Mouse (Mus musculus) cerebellum, adult 11 months (tissue): Measurements from ENCODE around the gene Itga9.
A peak's percentile ranks its signal among the peaks of the same experiment; 100 is the strongest.

Experiments used
- DNase-seq: peaks from one replicate; pipeline ENCODE4 v3.0.0; 2022

Itga9 gene

DNA sequence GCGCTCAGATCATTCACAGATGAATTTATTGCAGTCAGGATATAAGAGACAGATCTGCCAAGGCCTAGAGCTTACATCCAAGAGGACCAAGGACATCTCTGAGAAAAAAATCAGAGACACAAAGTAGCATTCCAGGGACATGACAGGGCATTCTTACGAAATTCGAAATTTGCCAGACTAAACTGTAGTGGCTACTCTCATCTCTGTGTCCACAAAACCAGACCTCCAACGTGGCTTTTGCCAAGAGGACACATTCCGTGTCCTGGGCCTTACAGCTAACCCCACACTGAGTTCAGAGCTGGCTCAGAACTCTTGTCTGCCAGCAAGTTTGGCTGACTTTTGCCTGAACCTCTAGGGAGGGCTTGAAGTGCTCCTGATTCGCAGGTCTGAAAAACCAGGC is 279.3 kb downstream of the Itga9 start:
- DNase-seq, result no peak

DNA sequence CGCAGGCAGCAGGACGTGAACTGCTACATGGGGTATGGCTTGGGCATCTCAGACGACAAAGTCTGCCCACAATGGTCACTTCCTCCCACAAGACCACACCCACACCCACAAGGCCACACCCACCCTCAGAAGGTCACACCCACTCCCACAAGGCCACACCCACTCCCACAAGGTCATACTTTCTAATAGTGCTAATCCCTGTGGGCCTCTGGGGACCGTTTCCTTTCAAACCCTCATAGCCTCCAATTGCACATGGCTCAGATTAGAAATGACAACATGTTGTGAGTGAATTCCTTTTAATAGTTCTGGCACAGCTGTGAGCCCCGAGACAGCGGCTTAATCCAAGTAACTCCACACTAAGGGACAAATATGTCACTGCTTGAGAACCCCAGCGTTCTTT is 280.7 kb downstream of the Itga9 start:
- no peak for DNase-seq

DNA sequence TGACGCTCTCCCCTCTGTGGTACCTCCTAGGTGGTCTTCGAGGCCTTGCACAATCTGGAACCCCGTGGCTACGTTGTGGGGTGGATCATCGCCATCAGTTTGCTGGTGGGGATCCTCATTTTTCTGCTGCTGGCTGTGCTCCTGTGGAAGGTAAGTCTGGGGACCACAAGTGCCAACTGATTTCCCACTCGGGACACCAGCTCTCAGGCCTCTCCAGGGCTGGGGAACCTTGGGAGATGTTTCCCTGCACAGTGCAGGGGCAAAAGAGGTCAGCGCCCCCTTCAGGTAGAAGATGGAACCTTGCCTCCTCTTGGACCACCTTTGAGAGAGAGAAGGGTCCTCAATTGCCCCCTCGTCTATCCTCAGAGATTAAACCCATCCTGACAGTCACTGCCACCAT is 281.2 kb downstream of the Itga9 start:
- no peak for DNase-seq

DNA sequence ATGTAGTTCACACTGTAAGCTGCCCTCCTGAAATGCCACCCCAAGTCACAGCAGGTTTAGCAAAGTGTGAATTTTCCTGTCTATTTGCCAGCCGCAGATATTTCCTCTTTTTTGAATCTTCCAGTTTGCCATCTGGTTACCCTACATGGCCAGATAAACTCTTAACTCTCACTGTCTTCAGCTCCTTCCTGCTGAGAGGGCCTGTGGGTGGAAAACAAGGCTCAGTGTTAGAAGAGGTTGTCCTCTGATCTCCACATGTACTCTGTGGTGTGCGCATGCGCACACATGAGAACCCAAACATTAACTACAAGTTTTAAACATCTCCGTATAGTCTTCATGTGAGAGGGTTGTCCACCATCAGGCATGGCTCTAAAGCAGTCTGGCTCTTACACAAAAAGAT is 283.7 kb downstream of the Itga9 start:
- no peak for DNase-seq

DNA sequence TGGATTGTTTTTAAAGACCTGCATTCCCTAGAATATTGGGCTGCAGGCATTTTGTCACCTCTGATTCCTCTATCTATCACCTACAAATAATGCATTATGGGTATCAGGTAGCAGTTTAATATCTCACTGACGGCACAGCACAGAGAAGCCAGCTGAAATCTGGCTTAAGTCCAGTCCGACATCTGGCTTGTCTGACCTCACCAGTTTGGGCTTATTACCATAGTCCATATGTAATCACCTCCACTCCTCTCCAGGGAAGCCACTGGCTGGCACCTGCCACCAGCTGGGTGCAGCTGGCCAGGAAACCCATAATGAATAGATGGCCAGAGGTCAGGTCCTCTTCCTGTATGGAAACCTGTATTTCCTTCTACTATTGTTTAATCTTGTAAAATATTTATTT is 284.2 kb downstream of the Itga9 start:
- DNase-seq, result no peak

DNA sequence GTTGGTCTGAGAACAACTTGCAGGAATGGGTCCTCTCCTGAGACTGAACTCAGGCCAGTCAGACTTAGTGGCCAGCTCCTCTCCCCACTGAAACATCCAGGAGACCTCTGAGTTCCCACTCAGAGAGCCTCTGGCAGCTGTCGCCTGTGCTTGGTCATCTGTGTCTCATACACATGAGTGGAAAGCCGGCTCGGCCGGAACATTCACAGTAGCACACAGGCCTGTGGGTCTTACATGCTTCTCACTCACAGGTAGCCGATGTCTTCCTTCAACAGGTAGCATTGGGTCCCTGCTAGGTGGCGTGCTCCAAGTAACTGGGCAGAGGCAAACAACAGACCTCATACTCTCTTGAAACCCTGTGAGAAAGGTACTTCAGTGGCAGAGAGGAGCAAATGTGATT is 284.6 kb downstream of the Itga9 start:
- DNase-seq, result no peak

DNA sequence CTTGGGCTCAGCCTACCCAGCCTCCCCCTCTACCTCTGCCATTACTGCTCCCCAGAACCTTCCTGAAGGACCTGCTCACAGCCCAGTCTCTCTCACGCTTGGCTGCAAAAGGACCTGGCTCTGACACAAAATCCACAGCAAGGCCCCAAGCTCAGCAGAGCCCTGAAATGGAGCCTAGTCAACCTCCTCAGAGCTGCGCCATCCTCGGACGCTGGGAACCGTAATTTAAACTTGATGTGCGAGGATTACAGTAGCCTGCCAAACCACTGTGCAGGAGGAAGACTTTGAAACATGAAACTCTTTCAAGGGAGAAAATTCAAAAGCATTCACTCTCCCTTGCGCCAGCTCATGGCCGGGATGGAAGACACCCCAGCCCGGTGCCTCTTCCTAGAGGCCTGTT is 285.1 kb downstream of the Itga9 start:
- no peak for DNase-seq

DNA sequence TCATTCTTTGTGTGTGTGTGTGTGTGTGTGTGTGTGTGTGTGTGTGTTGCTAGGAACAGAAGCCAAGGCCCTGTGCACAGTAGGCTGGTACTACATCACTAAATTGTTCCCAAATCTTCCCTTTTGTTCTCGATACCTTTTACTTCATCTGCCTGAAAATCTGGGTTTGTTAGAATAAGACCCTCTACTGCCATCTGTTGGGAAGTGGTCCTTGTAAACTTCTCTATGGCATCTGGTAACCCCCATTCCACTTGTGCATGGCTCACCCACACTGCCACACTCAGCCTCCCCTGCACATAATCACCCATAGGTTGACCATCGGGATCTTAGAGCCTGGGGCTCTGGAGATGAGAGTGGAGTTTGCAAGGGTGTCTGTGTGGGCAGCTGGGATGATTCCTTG is 288.6 kb downstream of the Itga9 start:
- no peak for DNase-seq

DNA sequence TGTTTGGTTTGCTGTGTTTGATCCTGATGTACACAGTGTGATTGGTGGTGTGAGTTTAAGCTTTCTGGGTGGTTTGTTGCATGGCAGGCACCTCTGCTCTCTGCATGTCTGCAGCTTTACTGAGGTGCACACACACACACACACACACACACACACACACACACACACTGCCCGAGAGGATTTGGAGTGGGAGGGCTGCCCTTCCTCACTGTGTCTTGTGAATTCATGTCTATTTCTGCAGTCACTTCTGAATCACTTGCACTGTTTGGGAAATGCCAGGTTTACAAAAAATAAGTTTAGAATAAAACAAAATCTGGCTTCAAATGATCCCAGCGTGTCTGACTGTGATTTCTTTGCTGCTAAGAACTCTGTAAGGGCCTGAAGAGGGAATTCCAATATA is 294.2 kb downstream of the Itga9 start:
- DNase-seq, result no peak

DNA sequence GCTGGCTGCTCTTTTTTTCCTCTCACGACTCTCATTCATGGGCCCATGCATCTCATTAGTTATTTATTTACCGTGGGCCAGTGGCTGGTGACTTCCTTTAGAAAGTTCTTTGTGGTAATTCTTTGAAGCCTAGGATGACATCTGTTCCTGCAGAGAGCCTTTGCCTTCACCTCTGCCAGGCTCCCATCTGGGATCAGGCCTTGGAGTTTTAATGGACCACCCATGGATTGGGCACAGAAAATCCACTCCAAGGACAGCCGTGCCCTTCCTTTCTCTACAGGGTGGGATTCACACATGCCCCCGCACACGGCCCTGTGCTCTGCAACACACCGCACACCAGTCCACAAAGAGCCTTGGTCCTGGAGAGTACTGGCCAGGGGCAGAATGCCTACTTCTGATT is 295.4 kb downstream of the Itga9 start:
- DNase-seq, result no peak

DNA sequence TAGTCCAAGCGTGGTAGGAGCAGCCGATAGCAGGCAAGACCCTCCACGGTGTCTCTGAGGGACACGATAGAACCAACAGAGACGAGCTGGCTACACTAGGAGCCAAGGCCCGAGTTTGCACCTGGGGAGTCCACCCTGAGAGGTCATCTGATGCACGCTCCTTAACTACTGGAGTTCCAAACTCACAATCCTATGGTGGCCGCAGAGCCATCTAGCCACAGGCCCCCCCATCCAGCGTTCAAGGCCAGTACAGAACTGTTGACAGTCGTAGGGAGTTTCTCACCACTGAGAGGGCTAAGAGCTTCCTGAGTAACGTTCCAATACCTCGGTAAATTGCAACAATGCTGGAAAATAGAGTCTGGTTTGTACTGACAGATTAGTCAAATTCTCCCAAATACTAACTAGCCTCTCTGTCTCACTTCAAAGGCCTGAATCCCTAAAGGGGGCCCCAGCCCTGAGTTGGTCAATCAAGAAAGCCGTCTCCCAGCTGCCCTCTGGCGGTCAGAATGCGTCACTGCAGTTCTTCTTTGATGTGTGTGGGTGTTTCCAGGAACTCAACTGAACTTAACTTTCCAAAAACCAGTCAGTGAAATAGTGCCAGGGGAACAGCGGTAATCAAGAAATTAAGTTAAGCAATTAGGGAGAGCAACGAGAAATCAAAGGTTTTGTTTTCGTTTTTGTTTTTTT is 301.6 kb downstream of the Itga9 start:
- DNase-seq, result peak; percentile 43

DNA sequence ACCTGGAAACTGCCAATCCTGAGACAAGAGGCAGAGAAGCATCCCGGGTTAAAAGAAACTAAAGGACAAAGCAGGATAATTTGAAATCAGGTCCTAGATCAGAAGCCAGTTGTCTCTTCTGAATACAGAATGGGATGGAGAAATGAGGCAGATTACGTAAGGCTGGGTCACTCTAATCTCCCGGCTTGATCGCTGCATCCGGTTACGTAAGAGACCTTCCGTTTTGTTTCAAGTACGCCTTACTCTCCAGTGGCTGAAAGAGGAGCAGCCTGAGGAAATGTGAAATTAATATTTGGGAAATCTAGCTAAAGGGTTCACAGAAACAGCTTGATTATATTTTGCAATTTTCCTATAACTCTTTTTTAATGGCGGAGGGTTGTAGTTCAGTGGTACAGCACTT is 306.6 kb downstream of the Itga9 start:
- DNase-seq, result no peak

DNA sequence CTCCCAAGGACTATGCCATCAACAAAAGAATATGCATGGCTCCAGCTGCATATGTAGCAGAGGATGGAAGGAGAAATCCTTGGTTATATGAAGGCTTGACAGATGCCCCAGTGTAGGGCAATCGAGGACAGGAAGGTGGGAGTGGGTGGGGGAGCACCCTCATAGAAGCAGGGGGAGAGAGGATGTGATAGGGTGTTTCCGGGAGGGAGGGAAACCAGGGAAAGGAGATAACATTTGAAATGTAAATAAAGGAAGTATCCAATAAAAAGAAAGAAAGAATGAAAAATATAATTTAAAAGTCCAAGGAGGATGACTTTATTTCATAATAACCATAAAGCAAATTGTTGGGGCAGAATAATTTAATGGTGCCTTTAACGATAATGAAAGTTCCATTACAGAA is 307.1 kb downstream of the Itga9 start:
- DNase-seq, result no peak

DNA sequence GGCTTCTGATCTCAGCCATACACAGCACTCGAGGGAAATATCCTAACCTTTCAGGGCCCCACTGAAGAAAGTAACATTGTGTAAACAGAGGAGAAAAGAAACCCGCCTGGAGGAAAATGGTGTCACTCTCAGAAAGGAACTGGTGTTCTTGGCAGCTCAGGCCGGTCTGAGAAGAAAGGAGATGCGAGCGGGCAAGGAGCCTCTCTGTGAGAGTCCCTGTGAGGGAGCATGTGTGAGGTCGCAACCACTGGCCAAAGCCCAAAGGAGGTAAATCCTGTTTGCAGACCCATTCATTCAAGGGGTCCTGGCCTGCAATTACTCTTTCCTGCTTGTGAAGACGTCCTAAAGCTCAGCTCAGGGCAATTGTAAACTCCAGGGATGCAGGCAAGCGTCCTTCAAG is 308.1 kb downstream of the Itga9 start:
- no peak for DNase-seq

DNA sequence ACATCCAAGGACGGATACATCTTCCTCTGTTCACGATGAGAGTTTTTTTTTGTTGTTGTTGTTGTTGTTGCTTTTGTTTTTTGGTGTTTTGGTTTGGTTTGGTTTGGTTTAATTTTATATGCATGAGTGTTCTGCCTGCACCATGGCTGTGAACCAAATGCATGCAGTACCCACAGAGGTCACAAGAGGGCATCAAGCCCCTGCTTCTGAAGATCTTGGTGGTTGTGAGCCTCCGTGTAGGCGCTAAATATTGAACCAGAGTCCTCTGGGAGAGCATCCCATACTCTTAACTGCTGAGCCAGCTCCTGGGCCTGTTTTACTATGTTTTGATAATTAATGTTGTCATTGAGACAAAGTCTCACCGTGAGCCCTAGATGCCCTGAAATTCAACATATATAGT is 308.8 kb downstream of the Itga9 start:
- DNase-seq, result no peak

DNA sequence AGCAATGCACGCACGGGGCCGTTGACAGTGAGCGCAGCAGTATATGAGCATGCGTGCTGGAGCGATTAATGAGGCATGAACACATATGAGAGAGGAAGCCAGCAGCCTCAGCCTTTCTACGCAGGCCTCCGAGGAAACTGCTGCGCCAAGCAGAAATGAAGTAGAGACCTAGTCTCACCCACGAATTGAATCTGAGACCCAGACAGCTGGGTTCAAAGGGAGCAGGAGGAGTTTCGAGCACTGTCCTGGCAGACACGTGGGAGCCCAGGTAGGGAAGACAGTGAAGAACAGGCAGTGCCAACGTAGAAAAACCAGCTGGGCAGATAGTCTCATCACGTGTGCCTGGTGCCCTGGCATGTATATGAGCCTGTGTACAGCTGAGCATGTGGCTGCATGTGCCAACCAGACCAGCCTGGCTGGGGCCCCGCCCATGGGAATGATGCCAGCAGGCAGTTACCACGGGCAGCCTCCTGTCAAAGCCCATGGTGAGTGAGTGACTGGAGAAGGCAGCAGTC is 313.2 kb downstream of the Itga9 start:
- DNase-seq, result no peak

DNA sequence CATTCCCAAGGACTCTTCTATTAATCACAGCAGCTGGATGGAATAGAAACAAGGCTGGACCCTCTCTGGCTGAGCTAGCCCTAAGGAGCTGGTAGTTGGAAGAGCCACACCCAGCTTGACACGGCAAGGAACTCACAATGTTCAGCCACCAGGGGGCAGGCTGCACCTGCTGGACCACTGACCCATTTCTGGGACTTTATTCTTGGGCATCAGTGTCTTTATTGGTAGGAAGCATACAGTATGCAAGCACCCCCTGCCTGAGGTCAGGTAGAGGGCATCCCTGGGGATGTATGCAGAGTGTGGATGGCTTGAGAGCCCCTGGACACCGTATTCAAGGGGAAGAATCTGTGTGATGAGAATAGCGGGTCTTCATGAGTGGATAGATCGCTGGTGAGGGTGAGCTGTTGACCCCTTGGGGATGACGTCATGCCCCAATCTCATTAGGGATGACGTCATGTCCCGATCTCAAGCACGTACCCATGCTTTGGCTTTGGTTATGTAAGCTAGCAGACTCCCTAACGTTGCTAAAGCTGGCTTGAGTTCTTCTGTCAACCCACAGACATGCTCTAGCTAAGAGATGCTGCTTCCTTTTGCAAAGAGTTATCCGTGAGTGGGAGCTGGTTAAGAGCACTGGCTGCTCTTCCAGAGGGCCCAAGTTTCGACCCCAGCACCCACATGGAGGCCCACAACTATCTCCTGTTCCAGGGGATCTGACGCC is 314.5 kb downstream of the Itga9 start:
- peak; percentile 38 for DNase-seq

DNA sequence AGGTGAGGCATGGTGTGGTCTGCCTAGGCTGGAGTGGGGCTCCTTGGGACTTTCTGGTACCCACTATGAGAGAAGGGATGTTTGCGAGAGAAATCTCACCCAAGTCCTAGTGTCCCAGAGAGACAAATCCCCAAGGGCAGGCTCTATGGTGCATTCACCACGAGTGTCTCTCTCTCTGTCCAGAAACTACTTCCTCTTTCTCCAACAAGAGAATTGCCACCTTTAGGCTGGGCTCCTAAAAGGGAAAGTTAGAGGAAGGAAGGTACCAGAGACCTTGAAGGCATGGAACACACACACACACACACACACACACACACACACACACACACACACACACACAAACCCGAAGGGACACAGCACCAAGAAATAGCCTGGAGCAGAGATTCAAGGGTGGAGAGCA is 315.4 kb downstream of the Itga9 start:
- DNase-seq, result no peak

DNA sequence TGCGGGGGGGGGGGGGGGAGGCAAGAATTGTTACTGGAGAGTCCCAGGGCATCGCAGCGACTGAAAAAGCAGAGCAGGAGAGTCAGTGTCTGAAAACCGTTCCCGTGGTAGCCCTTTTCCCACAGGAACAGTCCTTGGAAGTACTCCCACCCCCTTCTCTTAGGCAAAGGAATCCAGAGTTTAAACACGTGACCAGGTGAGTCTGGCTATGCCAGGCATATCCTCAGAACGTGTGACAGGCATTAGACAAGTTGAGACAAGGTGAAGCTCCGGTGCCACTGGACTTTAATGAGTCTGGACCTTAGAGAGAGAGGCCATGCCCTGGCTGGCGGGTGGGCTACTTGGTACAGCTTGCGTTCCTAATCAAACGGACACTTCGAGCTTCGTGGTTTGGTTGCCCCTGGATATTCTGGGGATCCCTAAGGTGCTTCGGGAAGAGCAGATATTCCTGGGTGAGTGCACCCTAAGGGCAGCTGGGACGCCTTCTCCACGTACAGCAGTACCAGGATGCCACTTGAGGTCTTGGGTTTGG is 318.1 kb downstream of the Itga9 start:
- no peak for DNase-seq

DNA sequence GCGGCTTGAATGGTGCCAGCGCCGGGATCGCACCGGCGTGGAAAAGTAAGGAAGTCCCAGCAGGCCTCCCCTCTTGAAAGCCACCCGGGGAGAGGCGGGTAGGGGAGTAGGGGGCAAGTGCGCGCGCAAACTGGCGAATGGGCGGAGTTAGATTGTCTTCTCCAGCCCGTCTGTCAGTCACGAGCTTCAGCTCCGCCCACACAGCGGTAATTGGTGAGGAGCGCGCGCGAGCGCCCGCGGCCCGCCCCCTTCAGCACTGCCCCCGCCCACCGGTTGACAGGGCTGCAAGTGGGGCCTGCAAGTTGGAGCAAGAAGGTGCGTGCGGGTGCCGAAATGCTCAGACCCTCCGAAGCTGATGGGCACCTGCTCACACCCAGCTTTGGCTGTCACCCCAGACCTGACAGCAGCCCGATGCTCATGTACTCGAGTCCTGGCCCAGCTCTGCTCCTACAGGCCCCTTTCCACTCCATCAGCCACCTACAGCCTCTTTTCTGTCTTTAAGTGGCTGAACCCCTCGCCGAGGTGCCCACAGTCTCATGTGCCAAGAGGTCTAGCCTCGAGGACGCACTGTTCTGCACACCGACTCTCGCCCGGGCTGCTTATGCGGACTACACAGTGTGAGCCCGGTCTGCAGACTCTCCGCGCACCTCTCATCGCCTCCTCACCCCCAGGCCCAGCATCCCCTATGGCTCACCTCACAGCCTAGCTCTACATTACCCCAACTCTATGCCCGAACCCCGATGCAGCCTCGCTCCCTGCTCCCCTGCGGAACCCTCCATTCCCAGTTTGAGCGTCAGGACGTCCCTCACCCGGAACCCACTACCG is 319.0 kb downstream of the Itga9 start:
- peak; percentile 85 for DNase-seq

DNA sequence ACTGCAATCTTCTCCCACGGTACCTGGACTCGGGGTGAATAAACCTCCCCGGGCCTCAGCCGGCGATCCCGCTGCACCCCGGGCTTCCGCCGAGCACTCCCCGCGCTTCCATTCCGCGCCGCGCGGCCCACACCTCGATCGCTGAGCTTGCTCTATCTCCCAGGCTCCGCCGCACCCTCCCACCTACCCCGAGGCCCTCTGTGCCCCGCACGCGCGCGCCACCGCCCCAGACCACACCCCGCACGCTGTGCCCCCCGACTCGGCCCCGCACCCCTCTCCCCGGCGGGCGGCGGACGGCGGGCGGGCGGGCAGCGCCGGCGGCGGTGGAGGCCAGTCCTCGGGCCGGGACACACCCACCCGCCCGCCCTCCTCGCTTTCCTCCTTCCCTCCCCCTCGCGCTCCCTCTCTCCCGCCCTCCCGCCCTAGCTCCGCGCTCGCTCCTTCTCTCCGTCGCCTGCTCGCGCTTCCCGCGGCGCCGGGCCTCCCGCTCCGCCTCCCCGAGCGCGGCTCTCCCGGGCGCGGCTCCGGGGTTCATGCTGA is 319.7 kb downstream of the Itga9 start, which contains the start of gene Ctdspl:
Gene Ctdspl (plus strand): TSS at position 343 of the 540 bp plus-strand sequence.
- DNase-seq, result no peak

DNA sequence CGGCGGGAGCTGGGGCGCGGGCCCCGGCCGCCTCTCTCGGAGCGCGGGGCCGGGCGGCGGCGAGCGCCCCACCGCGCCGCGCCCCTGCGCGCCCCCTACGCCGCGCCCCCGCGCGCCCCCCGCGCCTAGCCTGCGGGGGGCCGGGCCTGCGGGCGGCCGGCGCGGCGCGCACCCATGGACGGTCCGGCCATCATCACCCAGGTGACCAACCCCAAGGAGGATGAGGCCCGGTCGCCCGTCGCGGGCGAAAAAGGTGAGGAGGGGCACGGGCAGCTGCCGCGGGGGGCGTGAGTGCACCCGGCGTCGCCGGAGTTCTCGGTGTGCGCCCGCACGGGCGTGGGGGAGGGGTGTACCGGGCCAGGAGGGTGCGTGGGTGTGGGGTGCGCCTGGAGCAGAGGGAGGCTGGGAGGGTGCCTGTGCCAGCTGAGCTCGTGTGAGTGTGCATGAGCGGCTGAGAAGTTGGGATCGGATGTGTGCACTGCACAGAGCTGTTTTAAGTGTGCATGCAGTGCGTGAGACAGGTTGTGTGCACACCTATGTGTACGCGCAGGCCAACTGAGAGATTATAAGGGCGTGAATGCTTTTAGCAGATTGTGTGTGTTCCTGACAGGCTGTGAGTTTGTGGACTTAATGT is 320.3 kb downstream of the Itga9 start:
- DNase-seq, result peak; percentile 50

DNA sequence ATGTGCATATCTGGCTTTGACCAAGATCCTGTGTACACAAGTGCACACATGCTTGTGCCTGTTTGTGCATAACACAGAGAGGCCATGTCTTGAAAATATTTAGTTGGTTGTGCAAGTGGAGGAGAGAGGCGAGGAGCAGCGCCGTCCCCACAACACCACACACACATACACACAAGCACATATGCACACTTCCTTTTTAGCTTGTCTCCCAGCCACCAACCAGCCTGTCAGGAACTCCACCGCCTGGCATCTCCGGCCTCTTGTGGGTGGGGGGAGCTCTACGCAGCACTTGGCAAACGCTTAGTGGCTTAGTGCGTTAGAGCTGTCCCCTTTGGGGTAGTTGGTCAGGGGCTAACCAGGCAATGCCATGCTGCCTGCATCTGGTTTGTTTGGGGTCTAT is 321.0 kb downstream of the Itga9 start:
- DNase-seq, result no peak
